Mouse (Mus musculus) neural tube, postnatal 0 days (tissue): ENCODE data around the gene Fig4. TPM values are rescaled to one million over a fixed set of nuclear protein-coding genes. Genes with fewer than 3 reads are reported as not detected.

Experiments used
- polyA plus RNA-seq: library from polyadenylated mRNA; unstranded; fragments of >200 nt; fragmentation: Nextera tagmentation; extraction: Ambion mirVana; gene quantifications from 2 replicates; pipeline ENCODE4 v1.2.1, GENCODE M21; 2015

Gene Fig4
- polyA plus RNA-seq: 28.8 and 29.5 TPM in 2 replicates

GRCm38 (mm10) chr10:41302689-41303431 lies at the start of gene Fig4:
Fig4 (minus strand) TSS chr10:41303260.

GRCm38 (mm10) chr10:41303639-41304444 lies 782 bp upstream of the Fig4 start, which contains the start of gene Ak9:
Ak9 (plus strand) TSS chr10:41303980.

Other genes starting within 250 kb of the Fig4 start
- gene Gpr6, start 231.0 kb downstream of the Fig4 start, polyA plus RNA-seq: 2.1 and 2.4 TPM in 2 replicates
- 0.25 and 0.28 TPM in 2 replicates for gene Ak9, start 720 bp upstream of the Fig4 start, polyA plus RNA-seq
- 13.4 and 15.2 TPM in 2 replicates for gene Zbtb24, start 147.1 kb upstream of the Fig4 start, polyA plus RNA-seq
- gene Mical1, start 173.1 kb upstream of the Fig4 start, polyA plus RNA-seq: 24.3 and 26.9 TPM in 2 replicates
- gene Smpd2, start 187.1 kb upstream of the Fig4 start, polyA plus RNA-seq: 40.4 and 48.6 TPM in 2 replicates
- gene Ppil6, start 187.2 kb upstream of the Fig4 start, polyA plus RNA-seq: 8.3 and 10.1 TPM in 2 replicates
- 48.1 and 56.2 TPM in 2 replicates for gene Cd164, start 216.2 kb upstream of the Fig4 start, polyA plus RNA-seq